Comparison of ENCODE assay signal across 18 mouse cellular contexts in genomic region chr3:88953246-88953645, GRCm38 (mm10).
"Had no signal": no experiment of that assay in that cellular context is flagged by ENCODE, and none has a peak within 500 bp of the region (broad histone marks: within the 10 kb centered on the region; RNA-seq: fewer than 3 reads in every experiment).

No protein-coding gene starts in this region.

- DNase-seq: kidney, adult 11 months; layer of hippocampus, adult 9-11 months; lung, adult 2 months; lung, postnatal 14 days; lung, postnatal 4 days; midbrain, embryonic 14.5 days; right cerebral cortex, adult 18-20 months; right cerebral cortex, postnatal 14 days; spleen, adult 18-20 months; thymus, postnatal 36 days had no signal

- H3K27me3 ChIP-seq: intestine, embryonic 15.5 days; liver, embryonic 15.5 days; neural tube, embryonic 12.5 days; neural tube, embryonic 15.5 days; stomach, embryonic 15.5 days had no signal

- H3K36me3 ChIP-seq: intestine, embryonic 15.5 days; liver, embryonic 15.5 days; neural tube, embryonic 12.5 days; neural tube, embryonic 15.5 days; stomach, embryonic 15.5 days had no signal

- H3K27ac ChIP-seq: intestine, embryonic 15.5 days; layer of hippocampus, adult 2 months; left cerebral cortex, adult 2 months; liver, embryonic 15.5 days; neural tube, embryonic 12.5 days; neural tube, embryonic 15.5 days; stomach, embryonic 15.5 days had no signal

- H3K4me3 ChIP-seq: intestine, embryonic 15.5 days; layer of hippocampus, adult 2 months; left cerebral cortex, adult 2 months; neural tube, embryonic 12.5 days; neural tube, embryonic 15.5 days; stomach, embryonic 15.5 days had no signal

- H3K9ac ChIP-seq: intestine, embryonic 15.5 days; liver, embryonic 15.5 days; neural tube, embryonic 12.5 days; neural tube, embryonic 15.5 days; stomach, embryonic 15.5 days had no signal

- H3K9me3 ChIP-seq: intestine, embryonic 15.5 days; liver, embryonic 15.5 days; neural tube, embryonic 12.5 days; neural tube, embryonic 15.5 days; stomach, embryonic 15.5 days had no signal

- ATAC-seq: intestine, embryonic 15.5 days had no signal

- H3K4me2 ChIP-seq: intestine, embryonic 15.5 days; midbrain, embryonic 11.5 days; neural tube, embryonic 12.5 days; stomach, embryonic 15.5 days had no signal
